Mouse (Mus musculus) thymus, adult 2 months (tissue): ENCODE data around the gene Rnf157.

Experiments used
- CTCF ChIP-seq: fragments of 200-500 bp; IDR thresholded peaks from 2 replicates; pipeline ENCODE4 v1.5.1; 2012; ENCODE audit warnings: mild to moderate bottlenecking, control low read depth, low read length, moderate library complexity, borderline replicate concordance; ENCODE audit not compliant: control insufficient read depth, poor library complexity, insufficient read depth; ENCODE audit errors: extremely low read depth
- POLR2A ChIP-seq: fragments of 200-500 bp; IDR thresholded peaks from 2 replicates; pipeline ENCODE4 v1.6.1; 2012; ENCODE audit warnings: mild to moderate bottlenecking, low read length, control low read depth, moderate library complexity; ENCODE audit not compliant: control insufficient read depth, poor library complexity, insufficient read depth; ENCODE audit errors: extremely low read depth

DNA sequence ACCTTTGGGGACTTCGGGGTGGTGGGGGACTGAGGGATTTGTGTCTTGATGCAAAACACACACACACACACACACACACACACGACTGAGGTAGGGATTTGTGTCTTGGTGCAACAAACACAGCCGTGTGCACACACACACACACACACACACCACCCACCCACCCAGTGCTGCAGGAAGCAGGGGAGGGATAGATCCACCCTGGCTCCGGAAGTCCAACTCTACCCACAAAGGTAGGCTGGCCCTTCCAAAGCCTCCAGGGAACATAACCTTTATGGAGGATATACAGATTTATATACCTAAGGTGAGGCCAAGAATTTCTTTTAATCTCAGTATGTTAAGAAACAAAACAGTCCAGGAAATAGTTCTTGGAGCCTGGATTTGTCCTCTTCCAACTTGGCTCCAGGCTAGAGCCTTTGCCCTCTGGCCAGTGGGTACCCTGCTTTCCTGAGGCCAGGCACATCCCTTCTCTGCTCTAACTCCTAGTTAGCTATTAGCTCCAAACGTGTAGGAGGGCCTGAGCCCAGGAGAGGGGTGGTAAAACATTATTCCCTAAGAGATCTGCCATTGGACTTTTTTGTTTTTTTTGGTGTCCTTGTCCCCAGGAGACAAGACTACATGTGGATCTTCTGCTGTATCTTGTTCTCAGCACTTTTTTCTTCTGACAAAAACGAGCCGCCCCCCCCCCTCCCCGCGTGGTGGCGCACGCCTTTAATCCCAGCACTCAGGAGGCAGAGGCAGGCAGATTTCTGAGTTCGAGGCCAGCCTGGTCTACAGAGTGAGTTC lies 22.3 kb upstream of the Rnf157 start:
- TF ChIP-seq CTCF, result no peak
- TF ChIP-seq POLR2A, result 0 out of 2 replicates have a peak, but pooled peaks have one; percentile 45
